Mouse (Mus musculus): ENCODE results near the gene Wdr54. TPM values are rescaled to one million over a fixed set of nuclear protein-coding genes. Genes with fewer than 3 reads are reported as not detected.

Wdr54 gene
- polyA plus RNA-seq (2014; fragmentation: Nextera tagmentation; extraction: Ambion mirVana): 10.7 and 11.1 TPM in 2 replicates

GRCm38 (mm10) chr6:83156259-83156684 is at the start of gene Wdr54, which contains the start of gene 1700003E16Rik:
Wdr54 (minus strand) TSS chr6:83156397.
1700003E16Rik (plus strand) TSS chr6:83156404.
- ATAC-seq (replicated peaks; ENCODE audit: insufficient number of reproducible peaks, low FRiP score, low TSS enrichment, low read depth): peak; percentile 89
- Histone ChIP-seq H3K4me2 (ENCODE audit: low read depth, low read length) (peak within 1 kb of the TSS; percentile 83), H3K9ac (replicated peaks; ENCODE audit: low read length) (peak within 1 kb of the TSS; percentile 68), H3K4me1 (ENCODE audit: control insufficient read depth, insufficient read depth, low read length) (peaks cover 2% of the 10 kb centered on the region; the same call in 1 of the 2 replicates), H3K36me3 (replicated peaks; ENCODE audit: control insufficient read depth, insufficient read depth, low read depth, low read length) (peaks cover 7% of the 10 kb centered on the region; the same call in 1 of the 2 replicates), H3K27me3 (ENCODE audit: control insufficient read depth, insufficient read depth, low read length) (peaks cover 8% of the 10 kb centered on the region), H3K27ac (replicated peaks; ENCODE audit: low read depth, low read length) (no peak within 1 kb of the TSS), H3K4me3 (ENCODE audit: low read depth, low read length) (peak within 1 kb of the TSS; percentile 51), H3K9me3 (replicated peaks; ENCODE audit: control insufficient read depth, low read length) (no peaks in the 10 kb centered on the region)
- 2% methylated on average over 32 of the region's 32 CpGs for WGBS
- peak; percentile 94 for DNase-seq (ENCODE audit: low spot score)

- no peak for DNase-seq (ENCODE audit: low spot score)
- Histone ChIP-seq H3K4me3 (ENCODE audit: low read depth, low read length) (no peak overlapping the region), H3K36me3 (replicated peaks; ENCODE audit: control insufficient read depth, insufficient read depth, low read depth, low read length) (no peaks in the 10 kb centered on the region), H3K27me3 (ENCODE audit: control insufficient read depth, insufficient read depth, low read length) (no peaks in the 10 kb centered on the region), H3K4me2 (ENCODE audit: low read depth, low read length) (no peak overlapping the region), H3K27ac (replicated peaks; ENCODE audit: low read depth, low read length) (no peak overlapping the region), H3K9me3 (replicated peaks; ENCODE audit: control insufficient read depth, low read length) (no peaks in the 10 kb centered on the region), H3K9ac (replicated peaks; ENCODE audit: low read length) (no peak overlapping the region), H3K4me1 (ENCODE audit: control insufficient read depth, insufficient read depth, low read length) (no peaks in the 10 kb centered on the region)
- ATAC-seq (replicated peaks; ENCODE audit: insufficient number of reproducible peaks, low FRiP score, low TSS enrichment, low read depth): no peak
- WGBS: 90% methylated on average over 3 of the region's 3 CpGs
These were observed 49.7 kb upstream of the Wdr54 start for GRCm38 (mm10) chr6:83205851-83206250.

GRCm38 (mm10) chr6:83203320-83203719 is 47.1 kb upstream of the Wdr54 start:
- no peaks in the 10 kb centered on the region for H3K27me3 ChIP-seq (ENCODE audit: control insufficient read depth, insufficient read depth, low read length)
- 79% methylated on average over 4 of the region's 4 CpGs for WGBS
- H3K4me2 ChIP-seq (ENCODE audit: low read depth, low read length): no peak overlapping the region
- H3K27ac ChIP-seq (replicated peaks; ENCODE audit: low read depth, low read length): no peak overlapping the region
- H3K9ac ChIP-seq (replicated peaks; ENCODE audit: low read length): no peak overlapping the region
- no peaks in the 10 kb centered on the region for H3K9me3 ChIP-seq (replicated peaks; ENCODE audit: control insufficient read depth, low read length)
- H3K4me3 ChIP-seq (ENCODE audit: low read depth, low read length): no peak overlapping the region
- H3K4me1 ChIP-seq (ENCODE audit: control insufficient read depth, insufficient read depth, low read length): no peaks in the 10 kb centered on the region
- DNase-seq (ENCODE audit: low spot score): no peak
- H3K36me3 ChIP-seq (replicated peaks; ENCODE audit: control insufficient read depth, insufficient read depth, low read depth, low read length): peaks cover 2% of the 10 kb centered on the region
- ATAC-seq (replicated peaks; ENCODE audit: insufficient number of reproducible peaks, low FRiP score, low TSS enrichment, low read depth): no peak

GRCm38 (mm10) chr6:83197345-83198004 is 41.3 kb upstream of the Wdr54 start:
- no peak overlapping the region for H3K9ac ChIP-seq (replicated peaks; ENCODE audit: low read length)
- WGBS: 39% methylated on average over 15 of the region's 15 CpGs
- H3K9me3 ChIP-seq (replicated peaks; ENCODE audit: control insufficient read depth, low read length): no peaks in the 10 kb centered on the region
- no peak overlapping the region for H3K4me2 ChIP-seq (ENCODE audit: low read depth, low read length)
- H3K4me3 ChIP-seq (ENCODE audit: low read depth, low read length): no peak overlapping the region
- ATAC-seq (replicated peaks; ENCODE audit: insufficient number of reproducible peaks, low FRiP score, low TSS enrichment, low read depth): no peak
- H3K36me3 ChIP-seq (replicated peaks; ENCODE audit: control insufficient read depth, insufficient read depth, low read depth, low read length): peaks cover 17% of the 10 kb centered on the region
- no peak overlapping the region for H3K27ac ChIP-seq (replicated peaks; ENCODE audit: low read depth, low read length)
- no peaks in the 10 kb centered on the region for H3K27me3 ChIP-seq (ENCODE audit: control insufficient read depth, insufficient read depth, low read length)
- H3K4me1 ChIP-seq (ENCODE audit: control insufficient read depth, insufficient read depth, low read length): no peaks in the 10 kb centered on the region
- peak; percentile 26 for DNase-seq (ENCODE audit: low spot score)

GRCm38 (mm10) chr6:83193571-83193970 is 37.4 kb upstream of the Wdr54 start:
- Histone ChIP-seq H3K4me2 (ENCODE audit: low read depth, low read length) (no peak overlapping the region), H3K4me1 (ENCODE audit: control insufficient read depth, insufficient read depth, low read length) (no peaks in the 10 kb centered on the region), H3K9me3 (replicated peaks; ENCODE audit: control insufficient read depth, low read length) (no peaks in the 10 kb centered on the region), H3K4me3 (ENCODE audit: low read depth, low read length) (no peak overlapping the region), H3K36me3 (replicated peaks; ENCODE audit: control insufficient read depth, insufficient read depth, low read depth, low read length) (peaks cover 28% of the 10 kb centered on the region), H3K27me3 (ENCODE audit: control insufficient read depth, insufficient read depth, low read length) (no peaks in the 10 kb centered on the region), H3K27ac (replicated peaks; ENCODE audit: low read depth, low read length) (no peak overlapping the region), H3K9ac (replicated peaks; ENCODE audit: low read length) (no peak overlapping the region)
- no peak for DNase-seq (ENCODE audit: low spot score)
- 87% methylated on average over 7 of the region's 7 CpGs for WGBS
- no peak for ATAC-seq (replicated peaks; ENCODE audit: insufficient number of reproducible peaks, low FRiP score, low TSS enrichment, low read depth)

- 65% methylated on average over 2 of the region's 2 CpGs for WGBS
- DNase-seq (ENCODE audit: low spot score): no peak
- peaks cover 8% of the 10 kb centered on the region for H3K36me3 ChIP-seq (replicated peaks; ENCODE audit: control insufficient read depth, insufficient read depth, low read depth, low read length)
- ATAC-seq (replicated peaks; ENCODE audit: insufficient number of reproducible peaks, low FRiP score, low TSS enrichment, low read depth): peak; percentile 50
- H3K4me3 ChIP-seq (ENCODE audit: low read depth, low read length): no peak overlapping the region
- no peak overlapping the region; the same call in 1 of the 2 replicates for H3K9ac ChIP-seq (replicated peaks; ENCODE audit: low read length)
- H3K27me3 ChIP-seq (ENCODE audit: control insufficient read depth, insufficient read depth, low read length): no peaks in the 10 kb centered on the region
- no peaks in the 10 kb centered on the region for H3K9me3 ChIP-seq (replicated peaks; ENCODE audit: control insufficient read depth, low read length)
- peaks cover 6% of the 10 kb centered on the region; the same call in 1 of the 2 replicates for H3K4me1 ChIP-seq (ENCODE audit: control insufficient read depth, insufficient read depth, low read length)
- H3K27ac ChIP-seq (replicated peaks; ENCODE audit: low read depth, low read length): peak overlapping the region; percentile 75
- H3K4me2 ChIP-seq (ENCODE audit: low read depth, low read length): peak overlapping the region; percentile 66; the same call in 1 of the 2 replicates
These were observed 30.7 kb upstream of the Wdr54 start for GRCm38 (mm10) chr6:83186946-83187345.

GRCm38 (mm10) chr6:83185895-83186861 is 30.0 kb upstream of the Wdr54 start:
- DNase-seq (ENCODE audit: low spot score): peak; percentile 83
- WGBS: 7% methylated on average over 25 of the region's 25 CpGs
- H3K36me3 ChIP-seq (replicated peaks; ENCODE audit: control insufficient read depth, insufficient read depth, low read depth, low read length): peaks cover 7% of the 10 kb centered on the region
- peak; percentile 83 for ATAC-seq (replicated peaks; ENCODE audit: insufficient number of reproducible peaks, low FRiP score, low TSS enrichment, low read depth)
- H3K27me3 ChIP-seq (ENCODE audit: control insufficient read depth, insufficient read depth, low read length): no peaks in the 10 kb centered on the region
- H3K27ac ChIP-seq (replicated peaks; ENCODE audit: low read depth, low read length): peak overlapping the region; percentile 75
- peak overlapping the region; percentile 31 for H3K4me3 ChIP-seq (ENCODE audit: low read depth, low read length)
- peak overlapping the region; percentile 66 for H3K4me2 ChIP-seq (ENCODE audit: low read depth, low read length)
- H3K4me1 ChIP-seq (ENCODE audit: control insufficient read depth, insufficient read depth, low read length): peaks cover 6% of the 10 kb centered on the region; the same call in 1 of the 2 replicates
- peak overlapping the region; percentile 48 for H3K9ac ChIP-seq (replicated peaks; ENCODE audit: low read length)
- no peaks in the 10 kb centered on the region for H3K9me3 ChIP-seq (replicated peaks; ENCODE audit: control insufficient read depth, low read length)
